8 mouse cellular contexts compared by ENCODE assay signal in the genomic region with DNA sequence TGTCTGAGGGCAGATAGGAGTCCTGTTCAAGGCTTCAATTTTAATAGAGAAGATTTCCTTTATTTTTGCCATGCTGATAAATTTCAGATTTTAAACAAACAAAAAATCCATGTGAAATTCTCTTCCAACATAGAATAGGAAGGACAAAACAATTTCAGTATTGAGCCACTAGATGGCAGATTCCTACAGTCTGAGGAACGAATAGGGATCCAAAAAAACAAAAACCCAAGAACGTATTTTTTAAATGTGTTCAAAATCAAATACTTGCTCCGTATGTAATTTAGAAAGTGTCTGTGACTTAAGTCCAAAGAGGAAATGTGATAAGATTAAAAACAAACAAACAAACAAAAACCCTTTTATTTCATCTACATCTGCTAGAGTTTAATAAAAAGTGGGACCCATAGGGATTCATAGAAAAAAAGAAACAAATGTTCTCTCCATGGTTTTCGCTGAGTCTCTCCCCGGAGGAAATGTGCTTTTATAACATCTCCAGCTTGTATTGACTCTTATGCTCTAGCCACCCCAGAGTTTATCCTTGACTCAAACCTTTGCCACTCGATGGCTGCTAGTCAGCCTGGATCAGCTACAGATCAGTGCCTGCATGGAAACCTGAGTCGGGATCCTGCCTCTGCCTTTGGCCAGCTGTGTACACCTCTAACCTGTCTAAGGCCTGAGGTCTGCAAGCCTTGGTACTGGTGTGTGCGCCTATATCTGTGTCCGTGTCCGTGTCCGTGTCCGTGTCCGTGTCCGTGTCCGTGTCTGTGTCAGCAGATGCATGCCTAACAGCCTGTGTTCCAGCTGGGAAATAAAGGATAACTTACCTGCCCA.
DNase-seq lines count a peak whose midpoint lies in the region; ATAC-seq and TF ChIP-seq lines count a peak whose summit lies in the region.

No protein-coding gene starts in this region.

- no peak overlapping the region for H3K27ac ChIP-seq in heart, postnatal 0 days (ENCODE audit: low read depth)
- no peak overlapping the region for H3K27ac ChIP-seq in liver, embryonic 12.5 days

- H3K4me2 ChIP-seq in heart, postnatal 0 days (ENCODE audit: low read depth, low read length) = peak overlapping the region; percentile 51
- peak overlapping the region; percentile 36 for H3K4me2 ChIP-seq in liver, embryonic 12.5 days

- H3K4me1 ChIP-seq in heart, postnatal 0 days (ENCODE audit: control insufficient read depth, insufficient read depth) = no peaks in the 10 kb centered on the region
- peaks cover 10% of the 10 kb centered on the region for H3K4me1 ChIP-seq in liver, embryonic 12.5 days

- no peaks in the 10 kb centered on the region for H3K27me3 ChIP-seq in heart, postnatal 0 days (ENCODE audit: control insufficient read depth, insufficient read depth, low read length)
- no peaks in the 10 kb centered on the region; the same call in 1 of the 2 replicates for H3K27me3 ChIP-seq in liver, embryonic 12.5 days (replicated peaks)

- 52% methylated on average over 15 of the region's 15 CpGs for WGBS in heart, postnatal 0 days
- WGBS in liver, embryonic 12.5 days (ENCODE audit: insufficient replicate concordance) = 59% methylated on average over 15 of the region's 15 CpGs

- peak; percentile 7 to 14 for DNase-seq in cerebellum, adult 18-20 months
- DNase-seq in cerebellum, adult 11-12 months = no peak
- peak; percentile 80 for DNase-seq in 3T3-L1 (ENCODE audit: low read depth, low spot score)
- peak; percentile 18 to 59 for DNase-seq in cerebellum, postnatal 10 days
- peak; percentile 65 for DNase-seq in heart, postnatal 0 days (ENCODE audit: low spot score)
- peak; percentile 66 for DNase-seq in retina, postnatal 1 day
- no peak for DNase-seq in spleen, adult 12 weeks (ENCODE audit: low spot score)

- no peak overlapping the region for H3K9ac ChIP-seq in heart, postnatal 0 days (replicated peaks; ENCODE audit: low read depth, low read length)
- no peak overlapping the region for H3K9ac ChIP-seq in liver, embryonic 12.5 days

- peak; percentile 72 for TF ChIP-seq CTCF in heart, postnatal 0 days (IDR thresholded peaks at IDR 0.05; ENCODE audit: low read depth)

- no peaks in the 10 kb centered on the region for H3K36me3 ChIP-seq in heart, postnatal 0 days (replicated peaks; ENCODE audit: control insufficient read depth, insufficient read depth, low read length)
- H3K36me3 ChIP-seq in liver, embryonic 12.5 days = no peaks in the 10 kb centered on the region

- ATAC-seq in heart, postnatal 0 days (ENCODE audit: insufficient read depth, low read depth) = no peak
- ATAC-seq in liver, embryonic 12.5 days = no peak

- no peaks in the 10 kb centered on the region for H3K9me3 ChIP-seq in heart, postnatal 0 days (replicated peaks; ENCODE audit: control insufficient read depth, low read length)
- H3K9me3 ChIP-seq in liver, embryonic 12.5 days (replicated peaks) = no peaks in the 10 kb centered on the region

- TF ChIP-seq EP300 in heart, postnatal 0 days (IDR thresholded peaks at IDR 0.05; ENCODE audit: low read depth) = no peak

- H3K4me3 ChIP-seq in heart, postnatal 0 days (ENCODE audit: low read depth, low read length) = peak overlapping the region; percentile 21; the same call in 1 of the 2 replicates
- H3K4me3 ChIP-seq in liver, embryonic 12.5 days = no peak overlapping the region

Comparison
In these comparisons a context has a peak if more than half of its experiments do, and no peak if none do; other contexts are left out.
1. DNase-seq: peak in cerebellum, adult 18-20 months (2 of 2), 3T3-L1 (single experiment), cerebellum, postnatal 10 days (2 of 2), heart, postnatal 0 days (single experiment) and retina, postnatal 1 day (single experiment); none in cerebellum, adult 11-12 months (single experiment) and spleen, adult 12 weeks (single experiment).